In the genomic region with DNA sequence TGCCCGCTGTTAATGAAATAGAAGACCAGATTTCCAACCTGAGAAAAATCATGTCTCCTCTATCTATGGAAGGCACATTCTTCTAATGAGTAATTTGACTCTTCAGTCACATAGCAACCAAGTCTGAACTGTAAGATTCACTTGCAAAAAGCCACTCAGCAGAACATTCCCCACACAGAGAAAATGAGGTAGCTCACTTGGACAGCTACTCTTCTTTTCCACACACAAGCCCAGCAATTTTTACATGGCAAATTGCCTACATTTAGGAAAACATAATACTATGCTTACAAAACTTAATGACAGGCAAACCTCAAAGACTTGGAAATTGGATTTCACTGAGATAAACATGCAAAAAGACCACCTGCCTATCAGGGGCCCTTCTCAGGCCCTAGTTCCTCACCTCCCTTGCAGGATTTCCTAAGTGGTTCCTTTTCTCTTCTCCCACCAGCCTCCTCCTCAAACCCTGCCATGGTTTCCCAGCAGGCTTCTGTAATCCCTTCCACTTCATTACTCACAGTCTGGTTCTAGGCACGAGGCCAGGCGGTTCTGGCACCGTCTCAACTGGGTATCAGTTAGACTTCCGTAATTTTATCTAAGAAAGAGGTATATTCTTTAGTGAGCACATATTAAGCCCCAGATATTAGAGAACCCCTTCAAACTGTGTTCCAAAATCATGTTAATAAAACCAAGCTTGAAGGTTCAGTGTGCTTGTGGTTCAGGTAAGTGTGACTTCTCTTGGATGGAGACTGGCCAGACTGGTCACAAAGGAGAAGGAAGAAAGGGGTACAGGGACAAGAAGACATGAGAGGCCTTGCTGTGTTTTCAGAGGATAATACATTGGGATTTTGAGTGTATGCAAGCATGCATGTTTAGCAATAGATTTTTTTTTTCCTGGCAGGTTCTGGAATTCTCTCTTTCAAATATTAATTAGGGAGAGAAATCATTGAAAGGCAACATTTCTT, we compare ENCODE assay signal across 8 mouse cellular contexts.
A peak's percentile ranks its signal among the peaks of the same experiment; 100 is the strongest.
DNase-seq lines count a peak whose midpoint lies in the region; ATAC-seq and TF ChIP-seq lines count a peak whose summit lies in the region.

No protein-coding gene starts in this region.

- no peaks in the 10 kb centered on the region for H3K36me3 ChIP-seq in lung, postnatal 0 days (ENCODE audit: insufficient read depth, low read length)
- no peaks in the 10 kb centered on the region for H3K36me3 ChIP-seq in intestine, embryonic 15.5 days

- H3K4me1 ChIP-seq in lung, postnatal 0 days (ENCODE audit: insufficient read depth, low read depth, low read length), result no peaks in the 10 kb centered on the region
- no peaks in the 10 kb centered on the region for H3K4me1 ChIP-seq in intestine, embryonic 15.5 days (replicated peaks)

- WGBS in lung, postnatal 0 days, result 42% methylated on average over 5 of the region's 5 CpGs
- 63% methylated on average over 5 of the region's 5 CpGs for WGBS in intestine, embryonic 15.5 days

- no peak overlapping the region for H3K27ac ChIP-seq in gastrocnemius, adult 2 months
- H3K27ac ChIP-seq in lung, postnatal 0 days (ENCODE audit: low read length), result no peak overlapping the region
- H3K27ac ChIP-seq in intestine, embryonic 15.5 days, result no peak overlapping the region

- ATAC-seq in lung, postnatal 0 days, result no peak
- ATAC-seq in intestine, embryonic 15.5 days, result no peak

- peak; percentile 24 for DNase-seq in gastrocnemius, adult 2 months
- no peak for DNase-seq in gastrocnemius, adult 8-10 months (ENCODE audit: low spot score in 2 of 2)
- DNase-seq in testis, postnatal 10 days (ENCODE audit: low spot score), result peak; percentile 41
- no peak for DNase-seq in testis, postnatal 14 days (ENCODE audit: low spot score)
- DNase-seq in frontal cortex, postnatal 14 days (ENCODE audit: low spot score in 2 of 2), result peak; percentile 28 to 52
- DNase-seq in lung, postnatal 0 days (ENCODE audit: low spot score), result peak; percentile 25
- no peak for DNase-seq in spleen, postnatal 36 days (ENCODE audit: low spot score in 2 of 2)

- TF ChIP-seq CTCF in gastrocnemius, adult 2 months (IDR thresholded peaks at IDR 0.05), result no peak
- TF ChIP-seq CTCF in lung, postnatal 0 days (IDR thresholded peaks at IDR 0.05), result no peak

- no peak for TF ChIP-seq EP300 in lung, postnatal 0 days (IDR thresholded peaks at IDR 0.05)

- no peaks in the 10 kb centered on the region for H3K9me3 ChIP-seq in lung, postnatal 0 days (ENCODE audit: low read length)
- H3K9me3 ChIP-seq in intestine, embryonic 15.5 days, result no peaks in the 10 kb centered on the region

- H3K4me3 ChIP-seq in gastrocnemius, adult 2 months, result no peak overlapping the region
- H3K4me3 ChIP-seq in lung, postnatal 0 days (ENCODE audit: low read depth, low read length), result no peak overlapping the region
- H3K4me3 ChIP-seq in intestine, embryonic 15.5 days (replicated peaks), result no peak overlapping the region

- H3K9ac ChIP-seq in lung, postnatal 0 days (replicated peaks; ENCODE audit: low read depth), result no peak overlapping the region
- H3K9ac ChIP-seq in intestine, embryonic 15.5 days, result no peak overlapping the region

- no peaks in the 10 kb centered on the region for H3K27me3 ChIP-seq in lung, postnatal 0 days (replicated peaks; ENCODE audit: insufficient read depth, low read length)
- H3K27me3 ChIP-seq in intestine, embryonic 15.5 days (replicated peaks), result no peaks in the 10 kb centered on the region

- intact Hi-C loops in gastrocnemius, adult 2 months (cut with DNase I), result no loop called here

- H3K4me2 ChIP-seq in lung, postnatal 0 days (replicated peaks; ENCODE audit: low read depth, low read length), result no peak overlapping the region
- H3K4me2 ChIP-seq in intestine, embryonic 15.5 days (replicated peaks), result no peak overlapping the region

Comparison
In these comparisons a context has a peak if more than half of its experiments do, and no peak if none do; other contexts are left out.
1. DNase-seq: peak in gastrocnemius, adult 2 months (single experiment), testis, postnatal 10 days (single experiment), frontal cortex, postnatal 14 days (2 of 2) and lung, postnatal 0 days (single experiment); none in gastrocnemius, adult 8-10 months (0 of 2), testis, postnatal 14 days (single experiment) and spleen, postnatal 36 days (0 of 2).